Mouse (Mus musculus): ENCODE data around the gene Zdbf2.

- TF ChIP-seq CTCF (IDR thresholded peaks at IDR 0.05; ENCODE audit: borderline replicate concordance, extremely low read depth, insufficient read depth, insufficient read length) (no peak), POLR2A (IDR thresholded peaks at IDR 0.05; ENCODE audit: borderline replicate concordance, extremely low read depth, insufficient read depth, insufficient read length, poor library complexity, severe bottlenecking) (no peak)
Measured at GRCm38 (mm10) chr1:63255101-63255500, 18.0 kb upstream of the Zdbf2 start.

Measured in brain, embryonic 14.5 days (tissue).